Mouse (Mus musculus) mouse trophoblast stem cell (cell line): ENCODE results near the gene Rassf3.

Source experiments
- in situ Hi-C, 2 experiments: fragments of 300-500 bp; cut with MseI, MboI; formaldehyde crosslinking; loops; 2 replicates in 1 of 2; 3 replicates in 1 of 2; pipeline ENCODE4 v1.15.1; 2025

Gene Rassf3

GRCm38 (mm10) chr10:121476190-121476967, at the start of gene Rassf3:
Rassf3 (minus strand) TSS chr10:121476347.
- in situ Hi-C loops = no loop called here

GRCm38 (mm10) chr10:121520923-121521585, 44.9 kb upstream of the Rassf3 start:
- in situ Hi-C loops = no loop called here

- in situ Hi-C loops = no loop called here
Measured at GRCm38 (mm10) chr10:121519710-121520109, 43.6 kb upstream of the Rassf3 start.

GRCm38 (mm10) chr10:121516008-121516600, 40.0 kb upstream of the Rassf3 start:
- in situ Hi-C loops = no loop called here

- in situ Hi-C loops = loop anchor here in 1 of 2 experiments (5.0 kb wide), 1 partner anchor 43 kb away; no protein-coding TSS in a partner anchor
Measured at GRCm38 (mm10) chr10:121509751-121510643, 33.9 kb upstream of the Rassf3 start.

GRCm38 (mm10) chr10:121507755-121508544, 31.8 kb upstream of the Rassf3 start:
- in situ Hi-C loops = no loop called here

GRCm38 (mm10) chr10:121506731-121507583, 30.8 kb upstream of the Rassf3 start:
- in situ Hi-C loops = no loop called here

- in situ Hi-C loops = no loop called here
Measured at GRCm38 (mm10) chr10:121505929-121506328, 29.8 kb upstream of the Rassf3 start.

- in situ Hi-C loops = no loop called here
Measured at GRCm38 (mm10) chr10:121504973-121505911, 29.1 kb upstream of the Rassf3 start.

GRCm38 (mm10) chr10:121501160-121501559, 25.0 kb upstream of the Rassf3 start:
- in situ Hi-C loops = no loop called here

- in situ Hi-C loops = no loop called here
Measured at GRCm38 (mm10) chr10:121500034-121500433, 23.9 kb upstream of the Rassf3 start.

GRCm38 (mm10) chr10:121499063-121499462, 22.9 kb upstream of the Rassf3 start:
- in situ Hi-C loops = no loop called here

- in situ Hi-C loops = no loop called here
Measured at GRCm38 (mm10) chr10:121498481-121498904, 22.3 kb upstream of the Rassf3 start.

- in situ Hi-C loops = no loop called here
Measured at GRCm38 (mm10) chr10:121497968-121498367, 21.8 kb upstream of the Rassf3 start.

GRCm38 (mm10) chr10:121496616-121497015, 20.5 kb upstream of the Rassf3 start:
- in situ Hi-C loops = no loop called here

- in situ Hi-C loops = no loop called here
Measured at GRCm38 (mm10) chr10:121494163-121494425, 17.9 kb upstream of the Rassf3 start.

- in situ Hi-C loops = no loop called here
Measured at GRCm38 (mm10) chr10:121493374-121494162, 17.4 kb upstream of the Rassf3 start.
